Mouse (Mus musculus) mesoderm, embryonic 11.5 days (tissue): ENCODE results near the gene March6.

ENCODE experiments used
- DNase-seq: peaks from one replicate; pipeline ENCODE4 v3.0.0-alpha.2; 2012; ENCODE audit warnings: low read depth, low spot score

Gene March6

DNA sequence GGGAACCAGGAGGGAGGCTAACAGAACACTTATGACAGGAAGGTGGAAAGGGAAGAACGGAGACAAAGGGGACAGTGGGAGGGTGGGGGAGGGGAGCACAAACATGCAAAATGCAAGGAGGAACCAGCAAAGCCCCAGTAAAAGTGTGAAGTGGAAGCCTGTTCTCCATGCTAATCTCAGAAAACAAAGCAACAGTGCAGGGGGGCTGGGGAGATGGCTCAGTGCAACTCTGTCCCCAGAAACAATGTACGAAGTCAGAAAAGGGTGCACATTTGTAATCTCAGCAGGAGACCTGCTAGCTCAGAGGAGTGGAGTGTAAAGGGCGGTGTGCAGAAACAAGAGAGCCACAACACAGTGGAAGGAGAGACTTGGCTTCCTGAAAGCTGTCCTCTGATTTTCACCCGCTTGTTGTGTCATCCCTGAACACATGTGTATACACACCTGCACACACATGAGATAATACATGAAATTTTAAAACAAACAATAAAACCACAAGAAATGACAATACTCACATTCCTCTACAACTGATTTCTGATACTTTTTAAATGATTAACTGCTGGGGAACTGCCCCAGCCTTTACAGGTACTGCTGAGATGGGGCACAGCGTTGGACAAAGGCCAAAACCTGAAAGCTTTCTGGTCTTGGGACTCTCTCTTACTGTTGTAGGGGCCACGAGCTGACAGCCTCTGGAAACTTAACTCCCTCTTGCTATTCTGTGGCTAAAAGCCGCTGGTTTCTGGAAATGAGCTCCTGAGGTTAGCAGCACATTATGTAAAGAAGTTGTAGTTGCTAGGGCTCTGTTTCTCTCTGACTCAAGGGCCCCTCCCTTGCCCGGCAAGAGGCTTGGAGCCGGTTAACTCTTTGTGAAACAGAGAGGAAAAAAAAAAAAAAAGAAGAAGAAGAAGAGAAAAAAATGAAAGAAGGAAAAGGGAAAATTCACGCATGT lies 11.4 kb upstream of the March6 start:
- no peak for DNase-seq

- no peak for DNase-seq
Observed at GRCm38 (mm10) chr15:31540513-31540802, 9.6 kb upstream of the March6 start.

DNA sequence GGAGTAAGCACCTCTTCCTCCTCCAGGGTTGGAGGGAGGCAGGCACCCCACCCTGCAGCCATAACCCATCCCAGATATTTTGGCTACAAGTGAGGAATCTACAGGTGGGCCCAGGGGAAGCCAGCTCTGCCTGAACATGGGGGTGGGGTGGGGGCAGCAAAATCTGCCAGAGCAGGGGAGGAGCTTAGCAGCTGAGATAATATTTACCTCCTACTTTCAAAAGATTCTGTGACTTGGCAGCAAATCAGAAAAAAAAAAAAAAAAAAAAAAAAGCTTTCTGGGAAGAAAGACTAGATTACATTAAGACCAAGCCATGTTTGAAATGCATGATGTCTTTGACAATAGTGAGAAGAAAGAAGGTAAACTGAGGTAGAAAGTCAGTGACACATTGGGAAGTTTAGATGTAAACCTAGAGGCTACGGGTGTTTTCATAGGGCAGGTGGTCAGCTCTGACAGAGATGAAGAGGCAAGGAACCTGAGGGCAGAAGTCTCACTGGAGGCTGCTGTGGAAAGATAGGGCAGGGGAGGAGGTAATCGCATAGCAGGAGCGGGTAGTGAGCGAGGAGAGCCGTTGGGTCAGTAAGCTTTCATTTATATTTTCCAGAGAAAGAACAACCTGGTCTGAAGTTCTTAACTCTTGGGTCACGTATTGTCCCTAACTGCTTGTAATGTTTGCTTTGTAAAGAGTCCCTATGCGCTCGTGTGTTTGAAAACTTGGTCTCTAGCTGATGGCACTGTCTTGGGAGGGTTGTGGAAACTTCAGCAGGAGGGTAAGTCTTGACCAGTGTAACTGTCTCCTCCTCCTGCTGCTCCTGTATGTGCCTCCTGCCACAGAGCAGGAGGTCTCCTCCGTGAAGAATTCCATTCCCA lies 9.0 kb upstream of the March6 start:
- no peak for DNase-seq

- no peak for DNase-seq
Observed at GRCm38 (mm10) chr15:31538346-31538745, 7.5 kb upstream of the March6 start.

GRCm38 (mm10) chr15:31537706-31538105 lies 6.9 kb upstream of the March6 start:
- DNase-seq = no peak

DNA sequence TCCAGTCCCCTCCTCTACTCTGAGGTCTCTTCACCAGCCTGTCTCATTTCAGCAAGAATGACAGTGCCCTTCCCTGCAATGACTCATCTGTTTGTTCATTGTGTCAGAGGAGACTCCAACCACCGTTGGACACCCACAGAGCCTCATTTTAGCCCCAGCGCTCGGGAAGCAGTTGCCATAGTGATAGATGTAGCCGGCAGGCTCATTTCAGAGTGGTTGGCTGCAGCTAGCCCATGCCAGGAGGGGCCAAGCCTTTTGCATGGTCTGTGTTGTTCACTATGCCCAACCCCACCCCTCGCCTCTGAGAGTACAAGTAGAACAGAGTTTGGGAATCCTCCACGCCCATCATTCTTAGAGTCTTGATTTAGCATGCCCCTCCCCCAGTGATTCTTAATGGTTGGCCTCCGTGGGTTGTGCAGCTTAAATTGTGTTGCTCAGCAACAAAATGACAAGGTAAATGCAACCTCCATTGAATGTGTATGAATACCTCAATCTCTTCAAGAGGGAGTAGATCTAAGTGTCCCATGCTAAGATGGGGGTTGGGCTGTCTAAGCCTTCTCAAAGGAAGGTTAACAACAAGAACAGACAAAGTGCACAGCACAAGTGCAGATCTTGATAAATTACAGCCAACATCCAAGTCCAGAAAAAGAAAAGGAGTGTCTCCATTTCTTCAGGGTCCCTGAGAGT lies 5.3 kb upstream of the March6 start:
- DNase-seq = peak; percentile 76

DNA sequence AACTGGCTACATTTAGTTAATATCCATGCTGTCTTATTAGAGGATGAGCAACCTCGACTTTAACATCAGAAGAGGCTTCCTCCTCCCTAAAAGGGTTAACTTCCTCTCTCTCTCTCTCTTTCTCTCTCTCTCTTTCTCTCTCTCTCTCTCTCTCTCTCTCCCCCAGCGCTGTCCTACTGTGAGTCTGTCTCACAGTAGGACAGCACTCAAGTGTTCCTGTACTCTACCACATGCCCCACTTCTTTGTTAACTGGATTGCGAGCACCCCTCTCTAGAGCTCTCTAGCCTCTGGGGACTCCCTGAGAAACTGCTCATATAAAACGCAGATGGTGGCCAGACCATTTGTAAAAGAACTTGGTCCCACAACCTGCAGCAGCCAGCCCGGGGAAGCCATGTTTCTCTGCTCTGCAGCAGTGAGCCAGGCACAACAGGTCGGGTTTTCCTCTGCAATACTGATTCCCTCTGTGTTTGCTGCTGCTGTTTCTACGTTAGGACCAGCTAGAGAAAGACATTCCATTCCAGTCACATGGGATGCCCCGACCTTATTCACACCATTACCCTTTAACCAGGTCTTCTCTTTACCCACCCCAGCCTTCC lies 4.5 kb upstream of the March6 start:
- DNase-seq = no peak

- DNase-seq = no peak
Observed at GRCm38 (mm10) chr15:31534421-31535258, 3.8 kb upstream of the March6 start.

DNA sequence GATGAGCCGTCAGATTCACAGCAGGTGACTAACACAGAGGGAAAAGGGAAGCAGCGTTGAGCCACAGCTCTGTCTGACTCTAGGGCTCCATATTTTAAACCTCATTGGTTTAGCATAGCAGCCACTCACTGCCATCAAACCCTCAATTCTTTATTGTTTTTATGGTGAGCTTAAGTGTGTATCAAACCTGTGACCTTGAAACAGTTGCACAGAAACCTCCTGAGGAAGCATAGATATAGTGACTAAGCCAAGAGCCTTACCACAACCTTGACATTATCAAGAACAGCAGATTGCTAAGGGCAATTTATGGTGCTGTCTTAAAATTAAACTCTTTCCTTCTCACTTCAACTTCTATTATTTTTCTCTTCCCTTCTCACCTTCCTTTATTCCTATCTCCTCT lies 2.7 kb upstream of the March6 start:
- no peak for DNase-seq

- DNase-seq = no peak
Observed at GRCm38 (mm10) chr15:31532331-31533021, 1.6 kb upstream of the March6 start.

DNA sequence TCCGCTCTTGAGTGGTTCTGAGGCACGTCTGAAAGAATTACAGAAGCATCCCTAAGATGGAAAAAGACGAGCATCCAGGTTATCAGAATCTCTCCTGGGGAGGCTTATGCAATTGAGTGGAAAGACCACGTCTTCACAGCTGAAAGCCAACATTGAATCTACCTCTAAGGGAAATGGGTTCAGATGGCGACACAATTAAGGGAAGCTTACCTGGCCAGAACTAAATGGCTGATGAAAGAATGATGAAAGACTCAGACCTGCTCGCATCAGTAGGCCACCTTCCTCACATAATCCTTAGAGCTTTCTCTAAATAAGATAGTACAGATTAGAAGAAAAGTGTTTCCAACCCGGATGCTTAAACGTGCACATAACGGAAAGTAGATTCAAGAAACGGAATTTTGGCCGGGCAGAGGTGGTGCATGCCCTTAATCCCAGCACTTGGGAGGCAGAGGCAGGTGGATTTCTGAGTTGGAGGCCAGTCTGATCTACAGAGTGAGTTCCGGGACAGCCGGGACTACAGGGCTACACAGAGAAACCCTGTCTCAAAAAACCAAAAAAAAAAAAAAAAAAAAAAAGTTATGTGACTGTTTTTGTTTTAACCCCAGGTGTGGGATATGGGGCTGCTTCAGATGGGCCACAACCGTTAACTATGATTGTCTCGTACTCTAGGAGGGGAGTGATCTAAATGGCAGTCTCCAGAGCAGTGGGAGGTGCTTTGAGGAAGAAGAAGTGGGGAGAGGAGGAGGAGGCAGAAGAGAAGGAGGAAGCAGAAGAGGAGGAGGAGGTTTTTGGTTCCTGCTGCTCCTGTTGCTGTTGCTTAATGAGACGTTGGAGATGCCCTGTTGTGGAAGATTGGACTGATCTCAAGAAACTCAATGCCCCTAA lies 835 bp upstream of the March6 start:
- no peak for DNase-seq

DNA sequence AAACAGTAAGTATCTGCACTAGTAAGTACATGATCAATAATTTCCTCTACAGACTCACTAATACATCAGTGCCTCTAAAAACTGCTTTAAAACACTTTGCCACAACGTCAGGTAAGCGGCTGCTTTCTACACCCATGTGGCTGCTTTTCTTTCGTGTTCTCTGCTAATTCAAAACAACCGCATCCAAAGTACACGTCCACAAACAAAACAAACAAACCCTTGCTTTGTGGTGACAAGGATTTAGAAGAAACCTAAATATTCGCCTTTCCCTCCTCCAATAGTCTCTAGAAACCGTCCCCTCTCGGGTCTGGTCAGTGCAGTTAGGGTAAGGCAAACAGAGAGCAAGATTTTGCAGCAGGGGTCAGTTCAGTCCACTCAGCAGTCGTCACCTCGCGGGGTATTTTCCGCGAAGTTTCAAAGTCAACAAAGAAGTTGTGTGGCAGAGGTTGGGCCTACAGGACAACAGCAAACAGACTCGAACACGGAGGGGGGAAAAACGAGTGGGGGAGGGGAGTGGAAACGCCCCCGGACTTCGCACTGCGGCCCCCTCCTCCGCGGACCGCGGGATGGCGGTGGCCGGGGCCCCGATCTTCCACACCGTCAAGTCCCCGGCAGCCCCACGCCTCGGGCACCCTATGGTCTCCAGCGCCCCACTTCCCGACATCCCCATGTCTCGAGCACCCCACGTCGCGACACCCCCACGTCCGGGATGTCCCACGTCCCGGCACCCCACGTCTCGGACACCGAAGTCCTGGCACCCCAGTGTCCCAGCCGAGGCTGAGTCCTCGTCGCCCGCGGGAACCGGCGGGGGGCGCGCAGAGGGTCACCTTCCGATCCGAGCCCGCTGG lies 818 bp downstream of the March6 start:
- DNase-seq = no peak

DNA sequence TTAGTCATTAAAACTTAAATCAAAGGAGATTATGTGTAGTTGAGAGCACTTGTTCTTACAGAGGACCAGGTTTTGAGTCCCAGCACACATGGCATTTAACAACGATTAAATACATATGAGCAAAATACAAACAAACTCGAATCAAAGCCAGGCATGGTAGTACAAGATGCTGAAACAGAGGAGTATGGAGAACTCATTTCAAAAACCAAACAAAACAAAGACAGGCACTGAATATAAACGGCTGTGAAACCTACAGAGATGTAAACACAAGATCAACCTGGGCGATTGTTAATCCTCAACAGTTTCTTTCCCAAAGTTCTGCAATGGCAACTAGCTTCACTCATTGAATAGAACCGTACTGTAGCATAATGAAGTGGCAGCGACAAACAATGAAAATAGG lies 1.8 kb downstream of the March6 start:
- DNase-seq = no peak

DNA sequence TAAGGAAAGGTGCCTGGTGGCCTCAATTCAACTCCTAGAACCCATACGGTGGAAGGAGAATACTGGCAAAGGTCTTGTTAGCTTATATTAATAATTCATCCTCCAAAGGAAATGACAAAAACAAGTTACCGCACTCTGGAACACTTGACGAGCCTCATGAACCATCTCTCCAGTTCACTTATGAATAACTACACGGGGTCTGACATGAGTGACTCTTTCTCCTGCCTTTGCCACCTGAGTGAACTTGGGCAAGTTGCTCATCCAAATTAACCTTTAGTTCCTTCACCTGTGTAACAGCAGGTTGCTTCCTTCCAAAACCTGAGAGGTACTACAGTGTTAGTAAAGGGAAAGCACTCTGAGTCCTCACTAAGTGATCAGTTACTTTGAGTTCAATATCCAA lies 2.4 kb downstream of the March6 start:
- DNase-seq = no peak

DNA sequence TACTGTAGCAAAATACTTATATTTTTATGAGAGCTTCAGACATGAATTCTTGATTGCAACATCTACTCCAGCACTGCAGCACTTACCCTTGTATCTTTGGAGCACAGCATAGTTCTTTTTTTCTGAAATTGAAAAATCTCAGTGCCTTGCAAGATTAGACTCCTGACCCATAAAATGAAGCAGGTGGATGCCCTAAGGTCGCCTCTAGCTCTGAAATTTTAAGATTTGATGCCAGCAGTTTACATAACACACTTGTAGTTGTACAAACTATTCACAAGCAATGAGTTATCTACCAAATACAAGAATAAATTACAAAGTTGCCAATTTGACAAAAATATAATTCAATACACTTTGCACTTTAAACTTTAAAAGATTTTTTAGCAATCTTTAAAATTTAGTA lies 4.4 kb downstream of the March6 start:
- DNase-seq = no peak

GRCm38 (mm10) chr15:31519000-31519399 lies 11.9 kb downstream of the March6 start:
- DNase-seq = no peak

- DNase-seq = no peak
Observed at GRCm38 (mm10) chr15:31518371-31518770, 12.5 kb downstream of the March6 start.

- no peak for DNase-seq
Observed at GRCm38 (mm10) chr15:31517186-31517585, 13.7 kb downstream of the March6 start.
